Mouse (Mus musculus): Measurements from ENCODE around the gene Actr1a.

Actr1a gene

DNA sequence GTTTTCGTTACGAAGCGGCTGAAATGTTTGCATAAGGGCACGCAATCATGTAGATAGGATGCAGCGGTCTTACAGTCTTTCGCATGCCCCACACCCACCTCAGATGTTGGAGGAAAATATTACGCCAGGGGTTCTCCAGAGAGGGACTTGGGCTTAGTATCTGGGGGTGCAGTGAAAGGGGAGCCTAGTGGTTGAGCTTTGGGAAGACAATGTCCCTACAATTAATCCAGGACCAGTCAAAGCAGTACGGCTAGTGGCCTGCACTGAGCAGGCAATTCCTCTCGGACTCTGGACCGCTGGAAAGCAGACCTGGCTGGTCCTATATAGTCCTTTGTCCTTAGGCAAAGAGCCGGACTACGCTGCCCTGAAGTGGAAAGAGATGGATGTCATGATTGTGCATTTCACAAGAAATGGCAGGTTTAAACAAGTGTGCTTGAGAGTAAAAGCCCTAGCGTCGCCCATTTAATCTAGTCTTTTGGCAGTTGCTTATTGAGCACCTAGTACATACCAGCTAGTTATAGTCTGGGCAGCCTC, 68.0 kb downstream of the Actr1a start:
- no peak for DNase-seq (ENCODE audit: low read depth, low spot score)

Data from c-Kit-negative CD71-positive TER-119-positive erythroid progenitor cells, embryonic 14.5 days (primary cell).